Mouse (Mus musculus) embryonic facial prominence, embryonic 11.5 days (tissue): ENCODE data around the gene Nuak1. TPM values are rescaled to one million over a fixed set of nuclear protein-coding genes. Genes with fewer than 3 reads are reported as not detected.

ENCODE experiments used
- ATAC-seq: fragments of 200-750 bp; cut with Nextera tagmentation; replicated peaks from 2 replicates; pipeline ENCODE4 v1.8.0; 2017; ENCODE audit warnings: low read depth; ENCODE audit not compliant: insufficient number of reproducible peaks, low FRiP score, low TSS enrichment
- DNase-seq: peaks from one replicate; pipeline ENCODE4 v3.0.0-alpha.2; 2015; ENCODE audit warnings: low spot score
- H3K27ac ChIP-seq: fragments of 300-500 bp; sonication (generic); replicated peaks from 2 replicates; pipeline ENCODE4 v1.5.1; 2014; ENCODE audit warnings: mild to moderate bottlenecking, low read depth, low read length, control low read depth
- H3K27me3 ChIP-seq: fragments of 300-500 bp; sonication (generic); 2 replicates; pipeline ENCODE4 v1.6.1; 2014; ENCODE audit warnings: mild to moderate bottlenecking, low read length, moderate library complexity, mixed read lengths; ENCODE audit not compliant: control insufficient read depth, insufficient read depth
- H3K36me3 ChIP-seq: fragments of 300-500 bp; sonication (generic); replicated peaks from 2 replicates; pipeline ENCODE4 v1.6.1; 2014; ENCODE audit warnings: low read depth, mild to moderate bottlenecking, low read length, moderate library complexity, mixed read lengths; ENCODE audit not compliant: control insufficient read depth, insufficient read depth
- H3K4me1 ChIP-seq: fragments of 300-500 bp; sonication (generic); 2 replicates; pipeline ENCODE4 v1.6.1; 2014; ENCODE audit warnings: low read length, mixed read lengths; ENCODE audit not compliant: control insufficient read depth, insufficient read depth
- H3K4me2 ChIP-seq: fragments of 300-500 bp; sonication (generic); 2 replicates; pipeline ENCODE4 v1.6.1; 2014; ENCODE audit warnings: low read depth, mild to moderate bottlenecking, control low read depth, low read length, moderate library complexity
- H3K4me3 ChIP-seq: fragments of 300-500 bp; sonication (generic); 2 replicates; pipeline ENCODE4 v1.5.1; 2014; ENCODE audit warnings: low read depth, low read length, control low read depth
- H3K9ac ChIP-seq: fragments of 300-500 bp; sonication (generic); replicated peaks from 2 replicates; pipeline ENCODE4 v1.6.1; 2014; ENCODE audit warnings: mild to moderate bottlenecking, control low read depth, low read length
- H3K9me3 ChIP-seq: fragments of 300-500 bp; sonication (generic); replicated peaks from 2 replicates; pipeline ENCODE4 v1.6.1; 2016; ENCODE audit warnings: mild to moderate bottlenecking, low read length, inconsistent platforms, mixed read lengths; ENCODE audit not compliant: control insufficient read depth
- WGBS: fragments of 180-500 bp; shearing (Covaris S2); extraction: QIAGEN DNeasy Blood & Tissue Kit; methylation state at CpG from one replicate; pipeline ENCODE4 v1.1.7; 2014; 5-methylcytosine and 5-hydroxymethylcytosine counted together
- polyA plus RNA-seq: library from polyadenylated mRNA; unstranded; fragments of >200 nt; fragmentation: Nextera tagmentation; extraction: Ambion mirVana; gene quantifications from 2 replicates; pipeline ENCODE4 v1.2.1, GENCODE M21; 2014

Nuak1 gene
- polyA plus RNA-seq, 1 experiment from 2014 or later = 4.6 TPM

DNA sequence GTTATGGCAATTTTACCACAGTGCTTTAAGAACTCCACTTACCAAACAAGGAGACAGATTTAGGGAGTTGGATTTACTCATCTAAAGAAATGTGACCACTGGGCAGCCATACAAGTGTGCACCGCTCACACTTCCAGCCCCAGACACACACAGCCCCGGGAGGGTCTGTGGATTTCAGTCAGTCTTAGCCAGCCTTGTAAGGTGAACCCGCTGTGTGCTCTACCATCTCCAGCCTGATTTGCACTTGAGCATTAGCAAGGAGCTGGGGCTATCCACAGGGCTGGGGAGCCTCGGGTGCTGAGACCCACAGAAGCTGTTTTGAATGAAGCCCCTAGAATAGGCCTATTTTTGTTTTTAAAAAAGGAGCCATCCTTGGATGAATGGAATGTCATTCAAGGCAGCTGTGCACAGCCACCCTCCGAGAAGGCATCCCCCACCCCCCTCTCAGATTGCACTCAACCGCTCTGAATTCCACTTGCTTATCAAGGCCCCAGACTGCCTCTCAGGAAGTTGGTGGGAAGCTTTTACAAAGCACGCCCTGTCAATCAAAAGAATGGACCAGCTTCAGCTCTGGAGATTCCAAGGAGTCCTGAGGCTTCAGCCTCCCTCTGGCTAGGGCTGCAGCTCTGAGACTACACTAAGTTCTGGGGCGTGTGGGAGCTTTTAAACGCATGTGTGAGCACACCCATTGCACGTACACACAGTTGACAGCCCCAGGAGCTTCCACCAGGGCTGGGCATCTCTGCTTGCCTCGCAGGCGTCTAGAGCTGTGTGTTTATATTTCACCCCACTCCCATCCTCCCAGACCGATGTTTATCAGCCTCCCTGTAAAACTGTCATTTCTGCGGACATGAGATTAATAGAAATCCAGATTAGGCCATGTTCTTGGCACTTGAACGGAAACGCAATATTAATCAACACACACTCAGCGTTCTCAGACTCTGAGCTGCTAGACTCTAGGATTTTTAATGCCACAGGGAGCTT, 57.2 kb downstream of the Nuak1 start:
- H3K4me2 ChIP-seq = no peak overlapping the region
- DNase-seq = peak; percentile 86

DNA sequence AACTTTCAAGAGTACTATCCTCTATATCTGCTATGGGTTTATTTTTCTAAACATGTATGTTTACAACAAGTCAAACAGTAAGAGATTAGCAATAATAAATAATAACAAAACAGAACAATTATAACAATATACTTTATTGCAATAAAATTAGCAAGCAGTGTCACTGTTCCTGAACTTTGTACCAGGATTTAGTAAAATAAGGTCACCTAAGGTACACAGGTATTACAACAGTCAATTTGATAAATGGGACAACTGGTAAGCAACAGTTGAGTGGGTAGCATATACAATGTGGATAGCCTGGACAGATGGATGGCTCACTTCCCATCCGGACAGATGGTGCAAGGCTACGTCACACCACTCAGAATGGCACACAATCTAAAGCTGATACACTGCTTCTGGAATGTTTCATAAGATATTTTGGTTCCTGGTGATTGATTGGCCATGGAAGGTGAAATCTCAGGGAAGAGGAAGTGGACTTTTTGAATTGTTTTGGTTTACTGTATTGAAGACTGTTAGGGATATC, 59.1 kb downstream of the Nuak1 start:
- DNase-seq = no peak
- Histone ChIP-seq H3K4me3 (no peak overlapping the region), H3K36me3 (no peaks in the 10 kb centered on the region), H3K4me2 (no peak overlapping the region), H3K9ac (no peak overlapping the region), H3K27me3 (no peaks in the 10 kb centered on the region), H3K27ac (no peak overlapping the region), H3K4me1 (no peaks in the 10 kb centered on the region; the same call in 1 of the 2 replicates), H3K9me3 (no peaks in the 10 kb centered on the region)
- WGBS = 91% methylated on average over 2 of the region's 2 CpGs
- no peak for ATAC-seq

More for the DNA sequence above, 57.2 kb downstream of the Nuak1 start:
- Histone ChIP-seq H3K27me3 (no peaks in the 10 kb centered on the region), H3K36me3 (no peaks in the 10 kb centered on the region), H3K9me3 (no peaks in the 10 kb centered on the region), H3K4me1 (no peaks in the 10 kb centered on the region; the same call in 1 of the 2 replicates), H3K27ac (no peak overlapping the region; the same call in 1 of the 2 replicates), H3K4me3 (no peak overlapping the region), H3K9ac (no peak overlapping the region)
- WGBS = 23% methylated on average over 17 of the region's 17 CpGs
- peak; percentile 83 for ATAC-seq

DNA sequence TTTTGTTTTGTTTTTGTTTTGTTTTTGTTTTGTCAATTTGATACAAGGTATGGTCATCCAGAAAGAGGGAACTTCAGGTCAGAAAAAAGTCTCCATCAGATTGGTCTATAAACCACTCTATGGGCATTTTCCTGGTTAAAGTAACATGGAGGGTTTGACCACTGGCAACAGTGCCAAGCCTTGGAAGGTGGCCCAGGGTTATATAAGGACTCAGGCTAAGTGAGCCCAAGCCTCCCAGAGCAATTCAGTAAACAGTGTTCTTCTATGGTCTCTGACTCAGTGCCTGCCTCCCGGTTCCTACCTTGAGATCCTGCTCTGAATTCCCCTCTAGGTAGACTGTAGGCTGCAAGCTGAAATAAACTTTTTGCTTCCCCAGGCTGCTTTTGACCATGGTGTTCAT, 61.0 kb downstream of the Nuak1 start:
- H3K9me3 ChIP-seq = no peaks in the 10 kb centered on the region
- 97% methylated on average over 1 of the region's 1 CpGs for WGBS
- ATAC-seq = no peak

DNA sequence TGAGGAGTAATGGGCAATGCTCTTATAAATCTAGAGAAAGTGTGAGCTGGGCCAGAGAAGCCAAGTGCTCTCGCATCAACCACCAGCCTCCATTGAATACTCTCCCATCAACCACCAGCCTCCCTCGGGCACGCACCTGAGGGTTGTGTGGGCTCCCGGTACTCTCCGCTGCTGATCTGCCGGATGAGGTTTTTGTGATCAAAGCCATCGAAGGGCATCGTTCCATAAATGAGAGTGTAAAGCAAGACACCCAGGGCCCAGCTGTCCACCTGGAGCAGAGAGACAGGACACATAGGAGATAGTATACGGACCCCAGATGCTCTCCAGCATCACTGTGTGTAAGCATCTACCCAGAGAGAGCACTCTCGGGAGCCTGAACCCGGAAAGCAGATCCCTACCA, 62.4 kb downstream of the Nuak1 start:
- Histone ChIP-seq H3K9me3 (no peaks in the 10 kb centered on the region), H3K4me1 (no peaks in the 10 kb centered on the region), H3K27me3 (no peaks in the 10 kb centered on the region), H3K4me2 (no peak overlapping the region), H3K4me3 (no peak overlapping the region), H3K36me3 (no peaks in the 10 kb centered on the region; the same call in 1 of the 2 replicates), H3K9ac (no peak overlapping the region), H3K27ac (no peak overlapping the region)
- 95% methylated on average over 11 of the region's 11 CpGs for WGBS
- ATAC-seq = no peak
- no peak for DNase-seq

More for the DNA sequence above, 61.0 kb downstream of the Nuak1 start:
- H3K9ac ChIP-seq = no peak overlapping the region
- no peaks in the 10 kb centered on the region for H3K27me3 ChIP-seq
- H3K4me3 ChIP-seq = no peak overlapping the region
- H3K4me1 ChIP-seq = no peaks in the 10 kb centered on the region
- H3K4me2 ChIP-seq = no peak overlapping the region
- no peak overlapping the region for H3K27ac ChIP-seq
- DNase-seq = no peak
- no peaks in the 10 kb centered on the region; the same call in 1 of the 2 replicates for H3K36me3 ChIP-seq

DNA sequence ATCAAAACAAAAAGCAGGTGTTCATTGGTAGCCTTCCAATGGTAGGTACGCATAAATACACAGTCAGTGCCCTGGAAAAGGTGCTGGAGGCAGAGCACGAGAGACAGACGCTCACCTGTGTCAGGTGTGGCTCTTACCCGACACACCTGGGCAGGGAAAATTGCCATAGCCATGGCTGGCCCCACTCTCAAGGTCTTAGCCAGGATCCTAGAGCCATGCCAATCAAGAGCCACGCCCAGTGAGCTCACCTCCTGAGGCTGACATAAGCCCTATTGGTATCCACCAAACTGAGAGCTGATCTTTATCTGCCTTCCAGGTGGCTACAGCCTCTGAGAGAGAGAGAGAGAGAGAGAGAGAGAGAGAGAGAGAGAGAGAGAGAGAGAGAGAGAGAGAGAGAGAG, 64.1 kb downstream of the Nuak1 start:
- H3K27ac ChIP-seq = no peak overlapping the region
- WGBS = 88% methylated on average over 5 of the region's 5 CpGs
- no peaks in the 10 kb centered on the region for H3K4me1 ChIP-seq
- no peak overlapping the region for H3K4me3 ChIP-seq
- H3K9ac ChIP-seq = no peak overlapping the region
- no peak overlapping the region for H3K4me2 ChIP-seq
- DNase-seq (no peak), ATAC-seq (no peak)
- no peaks in the 10 kb centered on the region for H3K9me3 ChIP-seq
- no peaks in the 10 kb centered on the region for H3K27me3 ChIP-seq
- H3K36me3 ChIP-seq = no peaks in the 10 kb centered on the region; the same call in 1 of the 2 replicates

DNA sequence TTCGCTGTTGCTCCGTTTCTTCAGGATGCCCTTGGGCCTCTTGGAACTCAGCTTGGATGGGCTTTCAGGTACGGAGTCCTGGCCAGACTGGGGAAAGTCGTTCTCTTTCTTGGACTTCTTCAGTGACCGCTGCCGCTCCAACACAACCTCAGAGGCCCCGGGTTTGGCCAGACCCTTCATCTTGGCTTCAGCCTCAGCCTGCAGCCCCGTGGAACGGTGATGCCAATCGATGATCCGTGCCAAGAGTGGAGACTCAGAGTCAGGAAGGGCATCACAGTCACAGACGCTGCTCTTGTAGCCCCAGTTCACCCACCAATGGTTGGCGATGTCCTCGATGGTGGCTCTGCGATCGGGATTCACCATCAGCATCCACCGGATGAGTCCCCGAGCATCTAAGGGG, 65.4 kb downstream of the Nuak1 start:
- 95% methylated on average over 18 of the region's 18 CpGs for WGBS
- ATAC-seq = no peak
- Histone ChIP-seq H3K4me2 (no peak overlapping the region), H3K4me1 (no peaks in the 10 kb centered on the region), H3K9me3 (no peaks in the 10 kb centered on the region), H3K27me3 (no peaks in the 10 kb centered on the region), H3K36me3 (no peaks in the 10 kb centered on the region; the same call in 1 of the 2 replicates), H3K4me3 (no peak overlapping the region), H3K9ac (no peak overlapping the region), H3K27ac (no peak overlapping the region)
- no peak for DNase-seq

DNA sequence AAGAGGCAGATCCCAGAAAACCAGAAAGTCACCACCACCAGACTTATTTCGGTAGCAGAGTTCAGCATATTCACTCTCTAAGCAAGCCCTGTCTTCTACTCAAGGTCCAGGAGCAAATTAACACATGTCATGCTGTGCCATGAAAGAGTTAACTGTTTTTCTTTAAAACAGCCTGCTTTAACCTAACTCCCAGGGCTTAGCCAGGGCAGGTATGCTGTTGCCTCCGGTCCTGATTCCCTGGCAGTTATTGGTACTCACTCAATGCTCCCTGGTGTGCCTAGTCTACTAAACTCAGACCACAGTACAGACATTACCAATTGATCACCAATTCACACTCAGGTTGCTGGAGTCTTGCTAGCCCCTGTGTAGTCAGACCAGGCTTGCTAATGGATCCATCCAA, 66.9 kb downstream of the Nuak1 start:
- H3K4me2 ChIP-seq = no peak overlapping the region
- ATAC-seq = no peak
- H3K4me1 ChIP-seq = no peaks in the 10 kb centered on the region
- no peaks in the 10 kb centered on the region for H3K27me3 ChIP-seq
- 77% methylated on average over 2 of the region's 2 CpGs for WGBS
- H3K9ac ChIP-seq = no peak overlapping the region
- no peaks in the 10 kb centered on the region for H3K9me3 ChIP-seq
- H3K27ac ChIP-seq = no peak overlapping the region
- DNase-seq = no peak
- H3K4me3 ChIP-seq = no peak overlapping the region
- H3K36me3 ChIP-seq = no peaks in the 10 kb centered on the region; the same call in 1 of the 2 replicates
